Mouse (Mus musculus): ENCODE results near the gene Os9.

DNA sequence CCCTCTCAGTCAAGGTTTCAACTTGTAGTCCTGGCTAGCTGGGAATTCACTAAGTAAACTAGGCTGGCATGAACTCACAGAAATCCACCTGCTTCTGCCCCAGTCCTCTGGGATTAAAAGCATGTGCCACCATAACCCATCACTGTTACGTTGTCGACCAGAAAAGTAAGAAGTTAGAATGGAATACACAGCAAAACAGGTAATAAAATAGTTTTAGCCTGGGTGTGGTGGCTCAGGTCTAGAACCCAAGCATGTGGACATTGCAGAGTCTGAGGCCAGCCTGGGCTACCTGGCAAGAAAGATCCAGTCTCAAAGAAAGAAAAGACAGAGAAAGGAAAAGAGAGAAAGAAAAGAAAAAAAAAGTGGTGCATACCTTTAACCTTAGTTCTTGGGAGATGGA, 59.4 kb downstream of the Os9 start:
- no peak for TF ChIP-seq CTCF (IDR thresholded peaks at IDR 0.05; ENCODE audit: borderline replicate concordance, insufficient read depth, low read length)
- no peak for TF ChIP-seq POLR2A (IDR thresholded peaks at IDR 0.05; ENCODE audit: low read depth, low read length)
